Mouse (Mus musculus) testis, adult 2 months (tissue): ENCODE data around the gene Taok2.
A peak's percentile ranks its signal among the peaks of the same experiment; 100 is the strongest.

Source experiments
- CTCF ChIP-seq: fragments of 200-500 bp; IDR thresholded peaks from 2 replicates; pipeline ENCODE4 v1.5.1; 2012; ENCODE audit warnings: low read depth, mild to moderate bottlenecking, inconsistent platforms, low read length, moderate library complexity; ENCODE audit not compliant: control insufficient read depth, insufficient read depth, insufficient replicate concordance
- POLR2A ChIP-seq: fragments of 200-500 bp; IDR thresholded peaks from 2 replicates; pipeline ENCODE4 v1.6.1; 2012; ENCODE audit warnings: low read depth, mild to moderate bottlenecking, inconsistent platforms, low read length, moderate library complexity; ENCODE audit not compliant: control insufficient read depth

DNA sequence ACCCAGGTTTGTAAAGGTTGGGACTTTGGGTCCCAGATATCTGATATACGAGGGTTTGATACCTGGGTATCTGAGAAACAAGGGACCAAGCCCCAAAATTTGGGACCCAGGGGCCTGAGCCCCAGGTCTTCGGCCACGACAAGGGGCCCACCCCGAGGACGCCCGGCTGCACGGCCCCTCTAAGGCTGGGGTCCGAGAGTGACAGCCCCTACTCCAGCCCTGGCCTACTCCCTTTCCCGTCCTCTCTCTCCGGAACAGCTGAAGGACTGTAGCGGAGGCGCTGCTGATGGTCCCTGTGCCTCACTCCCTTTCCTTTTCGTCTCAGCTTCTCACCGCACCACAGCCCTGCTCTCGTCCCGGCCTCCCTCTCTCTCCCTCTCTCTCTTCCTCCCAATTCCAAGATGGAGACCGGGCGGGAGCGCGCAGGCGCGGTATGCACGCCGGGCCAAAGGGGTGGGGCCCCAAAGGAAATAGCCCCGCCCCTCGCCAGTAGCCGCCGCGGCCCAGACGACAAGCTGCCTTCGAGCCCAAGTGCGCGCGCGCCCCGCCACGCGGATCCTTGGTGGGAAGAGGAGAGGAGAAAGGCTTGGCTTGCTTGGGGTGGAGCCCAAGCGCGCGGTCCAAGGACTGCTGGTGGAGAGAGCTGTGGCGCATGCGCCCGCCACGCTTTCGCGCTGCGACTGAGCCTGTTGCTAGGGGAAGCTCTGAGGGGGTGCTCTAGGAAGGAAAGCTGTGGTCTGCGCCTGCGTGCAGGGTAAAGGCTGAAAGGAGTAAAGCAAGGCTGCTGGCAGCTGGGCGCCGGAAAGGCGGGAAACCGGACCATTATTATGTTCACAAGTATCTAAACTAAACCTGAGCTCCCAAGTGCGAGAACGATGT is at the start of gene Taok2:
- TF ChIP-seq POLR2A (peak; percentile 33), CTCF (no peak)
